Mouse (Mus musculus) myocyte (in vitro differentiated cells): ENCODE results near the gene Tex50. TPM values are rescaled to one million over a fixed set of nuclear protein-coding genes. Genes with fewer than 3 reads are reported as not detected.
"Not testable (repeated sequence)": the region's sequence is repeated elsewhere in the genome, so short reads cannot be mapped to it uniquely, and the experiment has no call there.

Experiments used
- H3K27me3 ChIP-seq: one replicate; pipeline ENCODE4 v1.6.1; 2011; ENCODE audit not compliant: control insufficient read depth, insufficient read depth, insufficient read length
- H3K36me3 ChIP-seq: one replicate; pipeline ENCODE4 v1.6.1; 2011; ENCODE audit not compliant: control insufficient read depth, insufficient read depth
- H3K4me2 ChIP-seq: one replicate; pipeline ENCODE4 v1.6.1; 2011; ENCODE audit warnings: low read depth, control low read depth
- H3K4me3 ChIP-seq: one replicate; pipeline ENCODE4 v1.5.1; 2011; ENCODE audit warnings: mild to moderate bottlenecking, control low read depth, moderate library complexity
- H3K79me2 ChIP-seq: one replicate; pipeline ENCODE4 v1.6.1; 2011; ENCODE audit not compliant: control insufficient read depth, insufficient read depth
- H3ac ChIP-seq: one replicate; pipeline ENCODE4 v1.6.1; 2011; ENCODE audit not compliant: control insufficient read depth, insufficient read length
- CEBPB ChIP-seq: IDR thresholded peaks from 2 replicates; pipeline ENCODE4 v1.6.1; 2011; ENCODE audit warnings: mild to moderate bottlenecking, moderate library complexity; ENCODE audit not compliant: poor library complexity, insufficient read depth, severe bottlenecking
- E2F4 ChIP-seq: IDR thresholded peaks from one replicate; pipeline ENCODE4 v1.6.1; 2011; ENCODE audit warnings: mild to moderate bottlenecking, control low read depth, moderate library complexity; ENCODE audit not compliant: insufficient read depth
- MAX ChIP-seq: IDR thresholded peaks from one replicate; pipeline ENCODE4 v1.6.1; 2011; ENCODE audit warnings: low read depth, mild to moderate bottlenecking, control low read depth
- MYOD1 ChIP-seq, 3 experiments: IDR thresholded peaks; one replicate each; pipeline ENCODE4 v1.6.1; 2011; ENCODE audit warnings: control low read depth in 2 of 3, low read depth in 2 of 3, mild to moderate bottlenecking in 2 of 3, moderate library complexity in 1 of 3; ENCODE audit not compliant: insufficient read length in 2 of 3, control insufficient read depth in 1 of 3
- MYOG ChIP-seq, 3 experiments: IDR thresholded peaks; one replicate each; pipeline ENCODE4 v1.6.1; 2011; ENCODE audit warnings: control low read depth in 2 of 3, low read depth in 2 of 3, mild to moderate bottlenecking in 2 of 3; ENCODE audit not compliant: insufficient read length in 2 of 3, control insufficient read depth in 1 of 3, insufficient read depth in 1 of 3
- POLR2A ChIP-seq: IDR thresholded peaks from one replicate; pipeline ENCODE4 v1.6.1; 2011; ENCODE audit warnings: low read depth, mild to moderate bottlenecking, control low read depth, moderate library complexity; ENCODE audit not compliant: insufficient read length
- POLR2AphosphoS2 ChIP-seq: IDR thresholded peaks from one replicate; pipeline ENCODE4 v1.6.1; 2011; ENCODE audit warnings: low read depth, control low read depth; ENCODE audit not compliant: insufficient read length
- REST ChIP-seq: IDR thresholded peaks from one replicate; pipeline ENCODE4 v1.6.1; 2011; ENCODE audit warnings: mild to moderate bottlenecking, control low read depth, moderate library complexity; ENCODE audit not compliant: insufficient read depth, insufficient read length
- SRF ChIP-seq: IDR thresholded peaks from one replicate; pipeline ENCODE4 v1.6.1; 2011; ENCODE audit warnings: low read depth; ENCODE audit not compliant: control insufficient read depth, insufficient read length
- TCF12 ChIP-seq: IDR thresholded peaks from one replicate; pipeline ENCODE4 v1.6.1; 2011; ENCODE audit warnings: mild to moderate bottlenecking, control low read depth; ENCODE audit not compliant: poor library complexity, insufficient read depth, severe bottlenecking
- TCF3 ChIP-seq: IDR thresholded peaks from one replicate; pipeline ENCODE4 v1.6.1; 2011; ENCODE audit warnings: low read depth, control low read depth; ENCODE audit not compliant: insufficient read length
- USF1 ChIP-seq: IDR thresholded peaks from one replicate; pipeline ENCODE4 v1.6.1; 2011; ENCODE audit warnings: low read depth, mild to moderate bottlenecking, control low read depth, moderate library complexity
- polyA plus RNA-seq: library from polyadenylated mRNA; unstranded; fragments of >200 nt; fragmentation: generic; extraction: Trizol; gene quantifications from one replicate; pipeline ENCODE4 v1.2.1, GENCODE M21; 2012; ENCODE audit warnings: missing spikeins

Gene Tex50
- polyA plus RNA-seq, 1 experiment = not detected

DNA sequence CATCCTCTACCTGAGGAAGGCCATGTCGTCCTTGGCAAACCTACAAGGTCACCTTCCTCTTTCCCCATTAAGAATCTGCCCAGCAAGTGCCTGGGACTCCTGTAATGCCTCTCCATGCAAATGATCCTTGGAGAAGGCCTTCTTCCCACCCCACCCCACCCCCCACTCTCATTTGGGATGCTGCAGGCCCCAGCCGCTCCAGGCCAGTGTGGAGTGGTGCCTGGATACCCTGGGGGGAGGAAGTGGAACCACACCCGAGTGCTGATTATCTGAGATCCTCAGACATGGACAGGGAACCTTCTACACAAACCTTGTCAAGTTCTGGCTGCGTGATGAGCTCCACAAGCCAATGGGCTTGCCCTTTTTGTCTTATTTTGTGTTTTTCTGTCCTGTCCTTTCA, 1.2 kb upstream of the Tex50 start:
- Histone ChIP-seq H3ac (no peak overlapping the region), H3K27me3 (peaks cover 4% of the 10 kb centered on the region), H3K36me3 (no peaks in the 10 kb centered on the region), H3K4me2 (no peak overlapping the region), H3K4me3 (no peak overlapping the region), H3K79me2 (no peaks in the 10 kb centered on the region)
- TF ChIP-seq TCF12 (no peak), TCF3 (no peak), CEBPB (no peak), USF1 (no peak), SRF (no peak), POLR2A (no peak), REST (no peak)

GRCm38 (mm10) chr1:161156546-161156945, 2.6 kb downstream of the Tex50 start:
- no peak overlapping the region for H3ac ChIP-seq
- no peak overlapping the region for H3K4me2 ChIP-seq
- H3K79me2 ChIP-seq = no peaks in the 10 kb centered on the region
- no peaks in the 10 kb centered on the region for H3K36me3 ChIP-seq
- H3K4me3 ChIP-seq = no peak overlapping the region
- TF ChIP-seq USF1 = no peak
- TF ChIP-seq MAX = no peak
- no peak for TF ChIP-seq CEBPB
- no peak for TF ChIP-seq SRF
- no peak for TF ChIP-seq MYOG (IDR thresholded peaks at IDR 0.05; ENCODE audit: control insufficient read depth in 1 of 3, insufficient read depth in 1 of 3, insufficient read length in 2 of 3, low read depth in 2 of 3)
- no peak for TF ChIP-seq E2F4
- no peak for TF ChIP-seq TCF12
- no peak for TF ChIP-seq POLR2A
- no peak for TF ChIP-seq MYOD1 (IDR thresholded peaks at IDR 0.05; ENCODE audit: control insufficient read depth in 1 of 3, insufficient read length in 2 of 3, low read depth in 2 of 3)
- TF ChIP-seq POLR2AphosphoS2 = no peak
- no peak for TF ChIP-seq TCF3
- no peak for TF ChIP-seq REST
- H3K27me3 ChIP-seq = peaks cover 4% of the 10 kb centered on the region

- Histone ChIP-seq H3K79me2 (no peaks in the 10 kb centered on the region), H3K4me2 (peak overlapping the region; percentile 80), H3K27me3 (no peaks in the 10 kb centered on the region), H3K36me3 (peaks cover 4% of the 10 kb centered on the region), H3K4me3 (peak overlapping the region; percentile 37), H3ac (no peak overlapping the region)
- TF ChIP-seq MYOG (IDR thresholded peaks at IDR 0.05; ENCODE audit: control insufficient read depth in 1 of 3, insufficient read depth in 1 of 3, insufficient read length in 2 of 3, low read depth in 2 of 3) (no peak), TCF12 (no peak), POLR2A (peak; percentile 26), CEBPB (peak; percentile 94)
Measured at GRCm38 (mm10) chr1:161151098-161151497, 8.0 kb downstream of the Tex50 start.

DNA sequence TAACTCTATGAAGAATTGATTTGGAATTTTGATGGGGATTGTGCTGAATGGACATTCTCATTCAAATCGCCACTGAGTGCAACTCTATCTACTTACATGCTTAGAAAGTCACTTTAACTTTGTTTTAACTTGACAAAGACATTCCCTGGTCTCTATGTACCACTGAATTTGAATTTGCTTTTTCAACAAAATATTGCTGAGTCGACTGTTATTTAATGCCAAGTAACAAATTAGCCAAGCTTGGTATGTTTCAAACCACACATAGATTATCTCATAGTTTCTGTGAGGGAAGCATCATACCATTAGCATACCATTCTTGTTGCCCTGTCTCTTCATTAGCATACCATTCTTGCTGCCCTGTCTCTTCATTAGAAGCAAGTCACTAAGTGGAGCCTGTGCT, 11.2 kb downstream of the Tex50 start:
- no peak overlapping the region for H3K4me3 ChIP-seq
- H3K27me3 ChIP-seq = no peaks in the 10 kb centered on the region
- peaks cover 4% of the 10 kb centered on the region for H3K36me3 ChIP-seq
- no peak overlapping the region for H3K4me2 ChIP-seq
- H3K79me2 ChIP-seq = no peaks in the 10 kb centered on the region
- H3ac ChIP-seq = no peak overlapping the region
- no peak for TF ChIP-seq SRF
- no peak for TF ChIP-seq TCF3
- TF ChIP-seq MAX = no peak
- no peak for TF ChIP-seq POLR2A
- no peak for TF ChIP-seq USF1
- no peak for TF ChIP-seq REST
- TF ChIP-seq MYOG (IDR thresholded peaks at IDR 0.05; ENCODE audit: control insufficient read depth in 1 of 3, insufficient read depth in 1 of 3, insufficient read length in 2 of 3, low read depth in 2 of 3) = no peak
- no peak for TF ChIP-seq TCF12
- no peak for TF ChIP-seq E2F4
- no peak for TF ChIP-seq POLR2AphosphoS2

GRCm38 (mm10) chr1:161145611-161146010, 13.5 kb downstream of the Tex50 start:
- not testable (repeated sequence) for H3K4me3 ChIP-seq, H3K36me3 ChIP-seq, H3K27me3 ChIP-seq, H3K79me2 ChIP-seq, H3K4me2 ChIP-seq, H3ac ChIP-seq

- Histone ChIP-seq H3K4me3 (no peak overlapping the region), H3K27me3 (no peaks in the 10 kb centered on the region), H3K4me2 (no peak overlapping the region), H3K36me3 (peaks cover 3% of the 10 kb centered on the region), H3ac (no peak overlapping the region), H3K79me2 (no peaks in the 10 kb centered on the region)
- TF ChIP-seq SRF (no peak), POLR2AphosphoS2 (no peak), MYOG (IDR thresholded peaks at IDR 0.05; ENCODE audit: control insufficient read depth in 1 of 3, insufficient read depth in 1 of 3, insufficient read length in 2 of 3, low read depth in 2 of 3) (no peak), MYOD1 (IDR thresholded peaks at IDR 0.05; ENCODE audit: control insufficient read depth in 1 of 3, insufficient read length in 2 of 3, low read depth in 2 of 3) (no peak), REST (no peak), POLR2A (no peak), MAX (no peak), TCF12 (no peak), USF1 (no peak), CEBPB (no peak), E2F4 (no peak), TCF3 (no peak)
Measured at GRCm38 (mm10) chr1:161143216-161143615, 15.9 kb downstream of the Tex50 start.
